Comparison of ENCODE assay signal across 7 mouse cellular contexts in genomic region chr5:77309051-77309906, GRCm38 (mm10). TPM values are rescaled to one million over a fixed set of nuclear protein-coding genes. Genes with fewer than 3 reads are reported as not detected.
DNase-seq lines count a peak whose midpoint lies in the region; ATAC-seq and TF ChIP-seq lines count a peak whose summit lies in the region.

No protein-coding gene starts in this region.

- DNase-seq in spleen, adult 2 months (ENCODE audit: low read depth in 1 of 2, low spot score in 2 of 2), result no peak
- DNase-seq in spleen, adult 12 weeks (ENCODE audit: low spot score), result no peak
- peak; percentile 37 for DNase-seq in adrenal gland, postnatal 14 days
- DNase-seq in forebrain, embryonic 10.5 days (ENCODE audit: extremely low spot score, low spot score), result no peak
- peak; percentile 44 for DNase-seq in liver, embryonic 13.5 days

- no peak for TF ChIP-seq CTCF in spleen, adult 2 months (IDR thresholded peaks at IDR 0.05; ENCODE audit: extremely low read depth, insufficient read depth, insufficient read length, insufficient replicate concordance)

- H3K4me2 ChIP-seq in hindbrain, embryonic 15.5 days, result peak overlapping the region; percentile 89
- peak overlapping the region; percentile 100 for H3K4me2 ChIP-seq in liver, embryonic 13.5 days
- H3K4me2 ChIP-seq in neural tube, embryonic 13.5 days, result peak overlapping the region; percentile 100

- TF ChIP-seq POLR2A in spleen, adult 2 months (IDR thresholded peaks at IDR 0.05; ENCODE audit: low read depth, low read length), result no peak

- peak overlapping the region; percentile 88 for H3K9ac ChIP-seq in hindbrain, embryonic 15.5 days
- peak overlapping the region; percentile 90 for H3K9ac ChIP-seq in liver, embryonic 13.5 days
- peak overlapping the region; percentile 92 for H3K9ac ChIP-seq in neural tube, embryonic 13.5 days

- peaks cover 14% of the 10 kb centered on the region; the same call in 1 of the 2 replicates for H3K4me1 ChIP-seq in spleen, adult 2 months (ENCODE audit: control insufficient read depth, insufficient read depth, insufficient read length)
- peaks cover 34% of the 10 kb centered on the region for H3K4me1 ChIP-seq in forebrain, embryonic 10.5 days
- H3K4me1 ChIP-seq in hindbrain, embryonic 15.5 days (replicated peaks), result peaks cover 33% of the 10 kb centered on the region
- peaks cover 40% of the 10 kb centered on the region for H3K4me1 ChIP-seq in liver, embryonic 13.5 days (replicated peaks)
- H3K4me1 ChIP-seq in neural tube, embryonic 13.5 days (replicated peaks), result peaks cover 32% of the 10 kb centered on the region

- H3K27ac ChIP-seq in spleen, adult 2 months (ENCODE audit: insufficient read depth, low read length), result peak overlapping the region; percentile 79; the same call in 1 of the 2 replicates
- peak overlapping the region; percentile 94 for H3K27ac ChIP-seq in forebrain, embryonic 10.5 days
- peak overlapping the region; percentile 94 for H3K27ac ChIP-seq in hindbrain, embryonic 15.5 days (replicated peaks)
- H3K27ac ChIP-seq in liver, embryonic 13.5 days, result peak overlapping the region; percentile 89
- H3K27ac ChIP-seq in neural tube, embryonic 13.5 days (replicated peaks), result peak overlapping the region; percentile 90

- WGBS in spleen, adult 2 months, result under 1% methylated on average over 76 of the region's 76 CpGs
- under 1% methylated on average over 76 of the region's 76 CpGs for WGBS in forebrain, embryonic 10.5 days
- WGBS in hindbrain, embryonic 15.5 days, result 0% methylated on average over 76 of the region's 76 CpGs
- under 1% methylated on average over 76 of the region's 76 CpGs for WGBS in liver, embryonic 13.5 days (ENCODE audit: insufficient replicate concordance)
- under 1% methylated on average over 76 of the region's 76 CpGs for WGBS in neural tube, embryonic 13.5 days

- no peaks in the 10 kb centered on the region for H3K9me3 ChIP-seq in forebrain, embryonic 10.5 days
- no peaks in the 10 kb centered on the region for H3K9me3 ChIP-seq in hindbrain, embryonic 15.5 days
- H3K9me3 ChIP-seq in liver, embryonic 13.5 days (replicated peaks), result no peaks in the 10 kb centered on the region
- H3K9me3 ChIP-seq in neural tube, embryonic 13.5 days, result no peaks in the 10 kb centered on the region

- H3K27me3 ChIP-seq in spleen, adult 2 months (ENCODE audit: control insufficient read depth, insufficient read depth, low read length), result no peaks in the 10 kb centered on the region
- no peaks in the 10 kb centered on the region for H3K27me3 ChIP-seq in forebrain, embryonic 10.5 days (ENCODE audit: poor library complexity, severe bottlenecking)
- H3K27me3 ChIP-seq in hindbrain, embryonic 15.5 days, result no peaks in the 10 kb centered on the region
- H3K27me3 ChIP-seq in liver, embryonic 13.5 days, result no peaks in the 10 kb centered on the region
- no peaks in the 10 kb centered on the region for H3K27me3 ChIP-seq in neural tube, embryonic 13.5 days

- peaks cover 18% of the 10 kb centered on the region for H3K36me3 ChIP-seq in spleen, adult 2 months (ENCODE audit: control insufficient read depth, insufficient read depth, low read length)
- peaks cover 58% of the 10 kb centered on the region for H3K36me3 ChIP-seq in forebrain, embryonic 10.5 days (replicated peaks)
- peaks cover 25% of the 10 kb centered on the region for H3K36me3 ChIP-seq in hindbrain, embryonic 15.5 days
- peaks cover 40% of the 10 kb centered on the region for H3K36me3 ChIP-seq in liver, embryonic 13.5 days
- H3K36me3 ChIP-seq in neural tube, embryonic 13.5 days, result peaks cover 44% of the 10 kb centered on the region

- ATAC-seq in hindbrain, embryonic 15.5 days (ENCODE audit: low FRiP score, low read depth), result peak; percentile 7; the same call in 1 of the 2 replicates
- peak; percentile 23 for ATAC-seq in liver, embryonic 13.5 days (ENCODE audit: low read depth)
- peak; percentile 46 for ATAC-seq in neural tube, embryonic 13.5 days (ENCODE audit: low read depth)

- H3K4me3 ChIP-seq in spleen, adult 2 months (ENCODE audit: extremely low read depth, insufficient read depth, insufficient read length), result peak overlapping the region; percentile 94
- H3K4me3 ChIP-seq in forebrain, embryonic 10.5 days, result peak overlapping the region; percentile 97
- H3K4me3 ChIP-seq in hindbrain, embryonic 15.5 days, result peak overlapping the region; percentile 91
- H3K4me3 ChIP-seq in liver, embryonic 13.5 days (replicated peaks), result peak overlapping the region; percentile 88
- H3K4me3 ChIP-seq in neural tube, embryonic 13.5 days, result peak overlapping the region; percentile 99

RNA-seq across cellular contexts. Expression of gene Noa1, which starts 0.6 kb away (rescaled TPM):
- 14.1 and 19.8 TPM in 2 replicates for polyA plus RNA-seq in spleen, adult 2 months (2012; rRNA removed)
- 30.4 and 32.3 TPM in 2 replicates for total RNA-seq in adrenal gland, postnatal 14 days (2021)
- 36.9 and 38.9 TPM in 2 replicates for polyA plus RNA-seq in forebrain, embryonic 10.5 days (2016; fragmentation: Nextera tagmentation; extraction: Ambion mirVana)
- polyA plus RNA-seq in hindbrain, embryonic 15.5 days (2015; fragmentation: Nextera tagmentation; extraction: Ambion mirVana), result 35.0 and 35.6 TPM in 2 replicates
- polyA plus RNA-seq in liver, embryonic 13.5 days (2015; fragmentation: Nextera tagmentation; extraction: Ambion mirVana), result 30.1 and 33.6 TPM in 2 replicates
- polyA plus RNA-seq in neural tube, embryonic 13.5 days (2015; fragmentation: Nextera tagmentation; extraction: Ambion mirVana), result 34.4 and 36.0 TPM in 2 replicates

RNA-seq across cellular contexts. Expression of gene Polr2b, which starts 0.7 kb away (rescaled TPM):
- polyA plus RNA-seq in spleen, adult 2 months (2012; rRNA removed), result 8.5 and 16.8 TPM in 2 replicates
- total RNA-seq in adrenal gland, postnatal 14 days (2021), result 63.3 and 67.0 TPM in 2 replicates
- 111 and 113 TPM in 2 replicates for polyA plus RNA-seq in forebrain, embryonic 10.5 days (2016; fragmentation: Nextera tagmentation; extraction: Ambion mirVana)
- polyA plus RNA-seq in hindbrain, embryonic 15.5 days (2015; fragmentation: Nextera tagmentation; extraction: Ambion mirVana), result 56.8 and 57.9 TPM in 2 replicates
- 35.3 and 43.0 TPM in 2 replicates for polyA plus RNA-seq in liver, embryonic 13.5 days (2015; fragmentation: Nextera tagmentation; extraction: Ambion mirVana)
- 62.3 and 71.8 TPM in 2 replicates for polyA plus RNA-seq in neural tube, embryonic 13.5 days (2015; fragmentation: Nextera tagmentation; extraction: Ambion mirVana)

RNA-seq across cellular contexts. Expression of gene Rest, which starts 44.0 kb away (rescaled TPM):
- polyA plus RNA-seq in spleen, adult 2 months (2012; rRNA removed), result 6.5 and 8.0 TPM in 2 replicates
- total RNA-seq in adrenal gland, postnatal 14 days (2021), result 26.0 and 26.1 TPM in 2 replicates
- 21.6 and 22.3 TPM in 2 replicates for polyA plus RNA-seq in forebrain, embryonic 10.5 days (2016; fragmentation: Nextera tagmentation; extraction: Ambion mirVana)
- 6.8 and 7.1 TPM in 2 replicates for polyA plus RNA-seq in hindbrain, embryonic 15.5 days (2015; fragmentation: Nextera tagmentation; extraction: Ambion mirVana)
- 8.0 and 9.0 TPM in 2 replicates for polyA plus RNA-seq in liver, embryonic 13.5 days (2015; fragmentation: Nextera tagmentation; extraction: Ambion mirVana)
- polyA plus RNA-seq in neural tube, embryonic 13.5 days (2015; fragmentation: Nextera tagmentation; extraction: Ambion mirVana), result 9.7 and 12.5 TPM in 2 replicates

Comparison
In these comparisons a context has a peak if more than half of its experiments do, and no peak if none do; other contexts are left out.
1. DNase-seq: peak in adrenal gland, postnatal 14 days (single experiment) and liver, embryonic 13.5 days (single experiment); none in spleen, adult 2 months (0 of 2), spleen, adult 12 weeks (single experiment) and forebrain, embryonic 10.5 days (single experiment).
2. Peak in every context shown above with its lines, with median percentiles within 50 percentile points of each other: H3K27ac ChIP-seq, H3K4me3 ChIP-seq, ATAC-seq, H3K4me2 ChIP-seq and H3K9ac ChIP-seq.